Mouse (Mus musculus) megakaryocyte, embryonic 14.5 days (primary cell): ENCODE measurements around the gene Gpr3. TPM values are rescaled to one million over a fixed set of nuclear protein-coding genes. Genes with fewer than 3 reads are reported as not detected.

ENCODE experiments used
- H3K27me3 ChIP-seq: replicated peaks from 2 replicates; pipeline ENCODE3; 2012; ENCODE audit warnings: inconsistent platforms
- H3K36me3 ChIP-seq: replicated peaks from 2 replicates; pipeline ENCODE3; 2012; ENCODE audit warnings: low read length, inconsistent platforms, mixed read lengths
- H3K4me1 ChIP-seq: 2 replicates; pipeline ENCODE4 v1.6.1; 2012; ENCODE audit warnings: inconsistent platforms
- H3K4me3 ChIP-seq: replicated peaks from 2 replicates; pipeline ENCODE3; 2012; ENCODE audit warnings: moderate library complexity, mild to moderate bottlenecking, inconsistent platforms
- H3K9me3 ChIP-seq: 2 replicates; pipeline ENCODE4 v1.6.1; 2012; ENCODE audit warnings: inconsistent platforms
- FLI1 ChIP-seq: IDR thresholded peaks from 2 replicates; pipeline ENCODE4 v1.6.1; 2012; ENCODE audit warnings: low read length, inconsistent platforms, mixed read lengths
- GATA1 ChIP-seq: IDR thresholded peaks from 3 replicates; pipeline ENCODE4 v1.6.1; 2012; ENCODE audit warnings: mixed read lengths, low read length, inconsistent platforms, borderline replicate concordance
- polyA plus RNA-seq: library from polyadenylated mRNA; stranded (reverse); fragments of >175 nt; gene quantifications from 2 replicates; pipeline ENCODE4 v1.2.3, GENCODE M21; 2012; ENCODE audit warnings: low replicate concordance; ENCODE audit not compliant: insufficient read depth

The Gpr3 gene
- polyA plus RNA-seq, result not detected in 2 replicates

DNA sequence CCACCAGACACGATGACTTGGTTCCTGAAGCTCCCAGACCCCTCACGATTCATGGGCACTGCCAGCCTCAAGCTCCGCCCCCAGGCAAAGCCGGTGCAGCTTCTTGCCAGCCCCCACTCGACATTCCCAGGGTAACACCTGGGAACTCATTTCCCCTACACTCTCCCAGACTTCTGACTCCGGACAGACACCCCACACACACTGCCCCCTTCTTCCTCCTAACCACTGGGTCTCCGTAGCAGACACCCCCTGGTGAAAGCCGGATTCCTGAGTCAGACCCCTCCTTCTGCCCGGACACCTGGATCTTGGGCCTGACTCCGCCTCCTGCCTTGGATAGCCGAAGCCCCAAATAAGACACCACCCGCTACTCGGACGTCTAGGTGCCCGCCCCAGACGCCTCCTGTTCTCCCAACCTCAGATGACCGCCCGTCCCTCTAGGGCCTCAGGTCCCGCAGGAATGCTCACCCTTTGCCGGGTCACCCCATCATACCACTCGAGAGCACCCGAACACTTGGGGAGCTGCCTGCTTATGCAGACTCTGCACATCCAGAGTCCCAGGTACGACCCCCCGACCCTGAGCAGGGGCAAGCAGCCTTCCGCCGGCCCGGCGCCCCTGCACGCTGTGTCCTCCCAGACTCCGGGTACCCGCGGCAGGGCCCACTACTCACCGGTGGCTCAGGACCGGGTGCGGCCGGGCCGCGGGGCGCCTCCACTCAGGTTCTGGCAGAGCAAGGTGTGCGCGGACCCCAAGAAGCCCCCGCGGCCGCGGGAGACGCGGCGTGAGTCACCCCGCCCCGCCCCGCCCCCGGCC, at the start of gene Gpr3, which contains the start of gene Cd164l2:
Gene Gpr3, minus strand, starts transcription at position 786 of the 811 bp plus-strand sequence.
Gene Cd164l2, plus strand, starts transcription at position 381 of the 811 bp plus-strand sequence.
- Histone ChIP-seq H3K9me3 (no peaks in the 10 kb centered on the region), H3K36me3 (no peaks in the 10 kb centered on the region), H3K4me1 (peaks cover 44% of the 10 kb centered on the region), H3K4me3 (peak within 1 kb of the TSS; percentile 91), H3K27me3 (peaks cover 81% of the 10 kb centered on the region)
- TF ChIP-seq FLI1 (no peak), GATA1 (no peak)

DNA sequence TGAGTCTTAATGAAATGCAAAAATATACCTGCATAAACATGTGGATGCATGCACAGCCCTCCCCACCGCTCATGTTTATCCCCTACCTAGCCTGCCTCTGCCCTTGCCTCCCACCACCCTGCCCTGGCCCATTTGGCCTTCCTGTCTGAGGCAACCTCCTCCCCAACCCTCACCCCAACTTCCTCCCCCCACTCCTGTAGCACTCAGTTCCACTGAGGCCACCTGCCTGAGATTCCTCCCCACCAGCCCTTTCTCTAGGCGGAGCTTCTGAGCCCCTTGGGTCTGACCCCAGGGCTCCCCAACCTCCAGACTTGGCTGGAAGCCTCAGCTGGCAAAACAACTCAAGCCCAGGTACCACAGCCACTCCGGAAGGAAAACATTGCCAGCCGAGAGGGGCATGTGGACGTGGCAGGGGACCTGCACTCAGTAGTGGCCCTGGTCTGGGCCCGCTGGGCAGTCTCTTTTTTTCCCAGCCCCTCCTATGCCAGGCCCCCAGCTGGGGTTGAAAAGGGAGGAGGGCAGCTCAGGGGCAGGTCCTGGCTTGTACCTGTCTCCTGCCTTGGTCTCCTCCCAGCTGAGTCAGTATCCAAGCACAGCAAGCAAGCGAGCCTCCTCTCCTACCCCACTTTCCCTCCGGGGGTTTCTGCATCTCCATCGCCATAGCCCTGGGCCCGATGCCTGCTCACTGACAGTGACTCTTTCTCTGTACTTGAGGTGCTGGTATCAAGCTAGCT, 49.5 kb upstream of the Gpr3 start:
- no peaks in the 10 kb centered on the region for H3K9me3 ChIP-seq
- TF ChIP-seq FLI1 (no peak), GATA1 (no peak)
- H3K4me1 ChIP-seq, result peaks cover 51% of the 10 kb centered on the region
- H3K36me3 ChIP-seq, result peaks cover 29% of the 10 kb centered on the region
- H3K4me3 ChIP-seq, result peak overlapping the region; percentile 81
- peaks cover 46% of the 10 kb centered on the region for H3K27me3 ChIP-seq

DNA sequence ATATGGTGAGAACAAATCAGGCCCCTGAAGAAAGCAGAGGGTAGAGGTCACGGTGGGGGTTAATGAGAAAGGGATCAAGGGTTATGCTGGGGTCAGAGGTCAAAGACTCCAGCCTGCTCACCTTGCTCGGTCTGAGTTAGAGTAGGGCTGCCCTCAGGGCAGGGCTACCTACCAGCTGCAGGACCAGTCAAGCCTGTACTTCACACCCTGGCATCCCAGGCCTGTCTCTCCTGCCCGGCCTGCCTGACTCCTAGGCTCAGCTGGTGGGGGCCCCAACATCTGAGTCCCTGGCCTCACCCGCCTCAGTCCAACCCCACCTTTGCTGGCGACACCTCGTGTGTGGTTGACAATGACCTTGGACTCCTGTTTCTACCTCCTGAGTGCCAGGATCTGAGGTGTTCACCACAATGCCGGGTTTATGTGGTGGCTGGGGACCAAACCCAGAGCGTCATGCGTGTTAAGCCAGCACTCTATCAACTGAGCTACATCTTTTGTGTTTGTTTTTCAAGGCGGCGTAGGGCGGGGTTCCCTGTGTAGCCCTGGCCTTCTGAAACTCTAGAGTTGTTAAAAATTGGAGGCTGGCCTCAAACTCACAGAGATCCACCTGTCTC, 45.6 kb upstream of the Gpr3 start:
- Histone ChIP-seq H3K27me3 (peaks cover 84% of the 10 kb centered on the region), H3K36me3 (peaks cover 3% of the 10 kb centered on the region), H3K4me1 (peaks cover 30% of the 10 kb centered on the region), H3K4me3 (no peak overlapping the region), H3K9me3 (no peaks in the 10 kb centered on the region)
- TF ChIP-seq GATA1 (no peak), FLI1 (no peak)

DNA sequence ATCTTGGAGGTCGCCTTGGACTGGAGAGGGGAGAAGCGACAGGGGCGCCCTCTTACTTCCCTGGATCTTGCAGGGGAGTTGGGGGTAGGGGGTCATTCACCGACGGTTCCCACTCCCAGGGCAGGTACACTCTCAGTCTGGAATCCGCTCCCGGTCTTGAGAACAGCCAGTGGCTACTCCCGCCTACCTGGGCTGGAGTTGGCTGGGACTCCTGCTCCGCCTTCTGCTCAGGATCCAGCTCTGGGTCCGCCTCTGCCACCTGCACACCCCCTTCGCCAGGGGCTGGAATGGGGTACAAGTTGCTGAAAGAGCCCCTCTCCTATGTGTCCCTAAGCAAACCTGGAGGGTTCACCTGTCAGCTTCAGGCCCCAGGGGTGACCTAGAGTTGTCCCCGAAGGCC, 44.9 kb upstream of the Gpr3 start:
- Histone ChIP-seq H3K36me3 (peaks cover 9% of the 10 kb centered on the region), H3K4me1 (peaks cover 23% of the 10 kb centered on the region), H3K4me3 (no peak overlapping the region), H3K27me3 (peaks cover 91% of the 10 kb centered on the region), H3K9me3 (no peaks in the 10 kb centered on the region)
- TF ChIP-seq FLI1, result no peak

DNA sequence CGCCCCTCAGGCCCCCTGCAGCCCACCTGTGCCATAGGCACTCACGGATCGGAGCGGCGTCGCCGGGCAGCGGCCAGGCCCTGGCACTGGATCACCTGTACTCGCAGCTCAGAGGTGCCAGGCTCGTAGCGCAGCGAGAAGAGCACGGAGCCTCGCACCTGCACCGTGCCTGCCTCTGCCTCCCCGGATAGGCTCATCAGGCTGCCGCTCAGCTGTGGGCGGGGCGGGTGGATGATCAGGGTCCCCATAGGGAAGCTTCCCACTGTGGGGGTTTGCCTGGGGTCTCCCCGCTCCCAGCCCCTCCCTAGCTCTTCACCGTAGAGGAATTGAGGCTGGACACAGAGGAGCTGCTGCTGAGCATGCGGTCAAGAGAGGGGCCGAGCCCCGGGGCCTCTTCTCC, 44.5 kb upstream of the Gpr3 start:
- Histone ChIP-seq H3K4me1 (peaks cover 19% of the 10 kb centered on the region), H3K4me3 (no peak overlapping the region), H3K27me3 (peaks cover 95% of the 10 kb centered on the region), H3K9me3 (no peaks in the 10 kb centered on the region), H3K36me3 (peaks cover 9% of the 10 kb centered on the region)
- TF ChIP-seq GATA1 (no peak), FLI1 (no peak)

DNA sequence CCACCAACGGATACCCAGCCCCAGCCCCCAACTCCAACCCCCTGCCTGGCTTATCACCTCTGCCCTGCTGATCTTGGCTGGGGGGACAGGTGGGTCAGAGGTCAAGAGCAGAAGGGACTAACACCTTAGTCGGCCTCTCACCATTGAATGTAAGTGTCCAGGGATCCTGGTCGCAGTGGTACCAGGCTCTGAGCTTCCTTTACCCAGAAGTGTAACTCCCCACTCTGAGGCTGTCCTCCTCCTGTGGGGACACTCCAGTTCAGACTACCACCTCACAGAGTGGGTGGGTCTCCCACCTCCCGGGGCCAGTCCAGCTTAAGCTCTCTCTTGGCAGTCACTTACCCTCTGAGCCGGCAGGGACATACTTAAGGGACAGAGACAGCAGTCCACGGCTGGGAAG, 43.1 kb upstream of the Gpr3 start:
- Histone ChIP-seq H3K9me3 (no peaks in the 10 kb centered on the region), H3K27me3 (peaks cover 97% of the 10 kb centered on the region), H3K4me3 (no peak overlapping the region), H3K36me3 (peaks cover 9% of the 10 kb centered on the region), H3K4me1 (peaks cover 14% of the 10 kb centered on the region)
- TF ChIP-seq FLI1, result no peak
- TF ChIP-seq GATA1, result no peak

DNA sequence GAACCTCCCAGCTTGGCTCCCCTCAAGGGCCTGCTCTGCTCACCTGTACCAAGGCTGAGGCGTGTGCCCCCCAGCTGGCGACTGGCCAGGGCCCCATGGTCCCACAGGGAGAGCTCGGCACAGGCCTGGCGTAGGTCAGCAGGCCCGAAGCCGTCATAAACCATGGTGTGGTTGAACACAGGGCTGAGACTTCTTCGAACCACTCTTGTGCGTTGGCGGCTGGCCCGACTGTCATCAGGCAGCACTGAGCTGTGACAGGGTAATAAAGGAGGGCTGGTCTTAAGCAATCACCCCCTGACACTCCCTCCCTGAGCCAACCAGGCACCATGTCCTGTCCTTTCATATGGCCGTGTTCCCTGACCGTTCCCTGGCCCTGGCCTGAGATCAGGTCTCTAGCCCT, 41.1 kb upstream of the Gpr3 start:
- H3K27me3 ChIP-seq, result peaks cover 96% of the 10 kb centered on the region
- H3K4me1 ChIP-seq, result peaks cover 17% of the 10 kb centered on the region
- no peak overlapping the region for H3K4me3 ChIP-seq
- H3K9me3 ChIP-seq, result peaks cover 5% of the 10 kb centered on the region; the same call in 1 of the 2 replicates
- TF ChIP-seq GATA1 (no peak), FLI1 (no peak)
- H3K36me3 ChIP-seq, result peaks cover 9% of the 10 kb centered on the region

DNA sequence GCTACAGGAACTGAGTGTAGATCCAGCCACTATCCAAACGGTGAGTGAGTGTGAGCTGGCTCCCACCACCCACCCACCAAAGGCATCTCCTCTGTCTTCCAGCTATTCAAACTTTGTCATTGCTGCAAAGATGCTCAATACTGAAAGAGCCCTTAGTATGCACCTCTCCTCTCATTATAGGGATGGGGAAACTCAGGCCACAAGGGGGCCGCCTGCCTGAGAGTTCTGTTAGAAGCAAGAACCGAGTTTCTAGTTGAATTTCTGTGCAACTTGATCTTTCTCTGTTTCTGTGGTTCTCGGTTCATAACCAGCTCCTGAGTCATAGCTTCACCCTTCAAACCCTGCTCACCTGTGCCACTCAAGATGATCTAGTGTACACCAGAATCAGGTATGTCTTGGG, 39.8 kb upstream of the Gpr3 start:
- H3K4me3 ChIP-seq, result no peak overlapping the region
- no peak for TF ChIP-seq GATA1
- TF ChIP-seq FLI1, result no peak
- H3K4me1 ChIP-seq, result peaks cover 30% of the 10 kb centered on the region
- H3K36me3 ChIP-seq, result peaks cover 9% of the 10 kb centered on the region
- peaks cover 96% of the 10 kb centered on the region for H3K27me3 ChIP-seq
- peaks cover 5% of the 10 kb centered on the region; the same call in 1 of the 2 replicates for H3K9me3 ChIP-seq

DNA sequence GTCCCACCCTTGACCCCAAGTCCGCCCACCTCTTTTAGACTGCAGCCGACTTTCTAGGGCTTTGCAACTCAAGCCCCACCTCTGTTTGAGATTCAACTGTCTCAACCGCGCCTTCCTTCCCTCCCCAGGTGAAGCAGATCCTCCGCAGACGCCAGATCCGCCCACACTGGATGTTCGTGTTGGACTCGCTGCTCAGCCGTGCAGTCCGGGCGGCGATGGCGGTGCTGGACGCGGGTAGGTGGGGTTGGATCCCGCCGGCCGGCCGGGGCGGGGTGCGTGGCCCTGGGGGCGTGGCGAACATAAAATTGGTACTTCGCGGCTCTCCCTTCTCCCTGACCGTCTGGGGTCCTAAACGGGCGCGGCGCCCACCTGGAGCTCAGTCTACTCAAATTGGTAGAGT, 38.9 kb upstream of the Gpr3 start:
- Histone ChIP-seq H3K27me3 (peaks cover 96% of the 10 kb centered on the region), H3K4me1 (peaks cover 36% of the 10 kb centered on the region), H3K36me3 (peaks cover 9% of the 10 kb centered on the region), H3K9me3 (peaks cover 5% of the 10 kb centered on the region; the same call in 1 of the 2 replicates), H3K4me3 (no peak overlapping the region)
- TF ChIP-seq GATA1 (no peak), FLI1 (no peak)
